Mouse (Mus musculus): ENCODE results near the gene Ggta1.

- TF ChIP-seq POLR2A (IDR thresholded peaks at IDR 0.05; ENCODE audit: borderline replicate concordance, low read depth, low read length) (no peak), CTCF (IDR thresholded peaks at IDR 0.05; ENCODE audit: low read depth, low read length) (no peak)
Observed at GRCm38 (mm10) chr2:35450856-35451255, 12.2 kb downstream of the Ggta1 start.
